Mouse (Mus musculus) ES-Bruce4 (cell line): ENCODE results near the gene Fbxo48. TPM values are rescaled to one million over a fixed set of nuclear protein-coding genes. Genes with fewer than 3 reads are reported as not detected.

Experiments used
- H3K27ac ChIP-seq: 2 replicates; pipeline ENCODE4 v1.5.1; 2012; ENCODE audit warnings: low read length, inconsistent platforms; ENCODE audit not compliant: insufficient read depth
- H3K27me3 ChIP-seq: 2 replicates; pipeline ENCODE4 v1.6.1; 2012; ENCODE audit warnings: mild to moderate bottlenecking, low read length, inconsistent platforms; ENCODE audit not compliant: control insufficient read depth, poor library complexity, insufficient read depth, severe bottlenecking
- H3K36me3 ChIP-seq: 2 replicates; pipeline ENCODE4 v1.6.1; 2012; ENCODE audit warnings: inconsistent platforms, mild to moderate bottlenecking, low read length, moderate library complexity; ENCODE audit not compliant: control insufficient read depth, poor library complexity, insufficient read depth, severe bottlenecking
- H3K4me1 ChIP-seq: one replicate; pipeline ENCODE4 v1.8.1; 2011; ENCODE audit warnings: low read length; ENCODE audit not compliant: control insufficient read depth, insufficient read depth
- H3K4me3 ChIP-seq: 2 replicates; pipeline ENCODE4 v1.5.1; 2011; ENCODE audit warnings: low read depth, mild to moderate bottlenecking, low read length
- H3K9ac ChIP-seq: 2 replicates; pipeline ENCODE4 v1.6.1; 2012; ENCODE audit warnings: low read depth, mild to moderate bottlenecking, inconsistent platforms; ENCODE audit not compliant: poor library complexity, severe bottlenecking
- H3K9me3 ChIP-seq: replicated peaks from 2 replicates; pipeline ENCODE4 v1.6.1; 2012; ENCODE audit warnings: mild to moderate bottlenecking, low read length, inconsistent platforms; ENCODE audit not compliant: control insufficient read depth, poor library complexity, insufficient read depth, severe bottlenecking
- CTCF ChIP-seq: IDR thresholded peaks from one replicate; pipeline ENCODE4 v1.8.1; 2011; ENCODE audit warnings: low read depth, low read length
- EP300 ChIP-seq: IDR thresholded peaks from 2 replicates; pipeline ENCODE4 v1.6.1; 2011; ENCODE audit warnings: low read depth, low read length; ENCODE audit not compliant: insufficient read depth
- POLR2A ChIP-seq: IDR thresholded peaks from one replicate; pipeline ENCODE4 v1.8.1; 2011; ENCODE audit warnings: low read length; ENCODE audit not compliant: insufficient read depth
- polyA plus RNA-seq: library from polyadenylated mRNA; stranded (reverse); fragments of >200 nt; gene quantifications from 2 replicates; pipeline ENCODE4 v1.2.4, GENCODE M21; 2011; ENCODE audit warnings: low read depth; ENCODE audit not compliant: missing spikeins, insufficient read depth, insufficient read length

The Fbxo48 gene
- polyA plus RNA-seq, 1 experiment, result 4.6 TPM

DNA sequence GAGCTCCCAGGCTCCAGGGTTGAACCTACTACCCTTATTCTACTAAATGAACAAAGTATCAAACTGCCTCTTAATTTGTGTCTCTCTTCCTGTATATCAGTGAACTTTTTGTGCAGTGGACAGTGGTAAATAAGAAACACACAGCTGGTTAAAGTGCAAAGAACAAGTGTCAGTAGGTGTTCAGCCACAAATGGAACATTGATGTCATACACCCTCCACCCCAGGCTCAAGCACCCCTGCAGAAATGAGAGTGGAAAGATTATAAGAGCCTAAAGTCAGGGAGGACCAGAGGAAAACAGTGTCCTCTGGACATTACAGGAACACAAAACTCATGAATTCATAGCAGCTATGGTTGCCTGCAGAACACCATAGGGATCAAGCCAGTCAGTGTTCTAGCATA is 45.6 kb downstream of the Fbxo48 start:
- Histone ChIP-seq H3K27ac (no peak overlapping the region), H3K9me3 (no peaks in the 10 kb centered on the region), H3K9ac (no peak overlapping the region), H3K4me1 (no peaks in the 10 kb centered on the region), H3K27me3 (no peaks in the 10 kb centered on the region), H3K36me3 (no peaks in the 10 kb centered on the region), H3K4me3 (no peak overlapping the region)
- TF ChIP-seq EP300, result no peak
- TF ChIP-seq CTCF, result no peak
- no peak for TF ChIP-seq POLR2A

- Histone ChIP-seq H3K9ac (no peak overlapping the region), H3K36me3 (no peaks in the 10 kb centered on the region), H3K9me3 (no peaks in the 10 kb centered on the region), H3K4me1 (no peaks in the 10 kb centered on the region), H3K27ac (no peak overlapping the region), H3K4me3 (no peak overlapping the region), H3K27me3 (no peaks in the 10 kb centered on the region)
- no peak for TF ChIP-seq EP300
- no peak for TF ChIP-seq CTCF
- no peak for TF ChIP-seq POLR2A
Measured at GRCm38 (mm10) chr11:16997465-16997864, 46.3 kb downstream of the Fbxo48 start.

DNA sequence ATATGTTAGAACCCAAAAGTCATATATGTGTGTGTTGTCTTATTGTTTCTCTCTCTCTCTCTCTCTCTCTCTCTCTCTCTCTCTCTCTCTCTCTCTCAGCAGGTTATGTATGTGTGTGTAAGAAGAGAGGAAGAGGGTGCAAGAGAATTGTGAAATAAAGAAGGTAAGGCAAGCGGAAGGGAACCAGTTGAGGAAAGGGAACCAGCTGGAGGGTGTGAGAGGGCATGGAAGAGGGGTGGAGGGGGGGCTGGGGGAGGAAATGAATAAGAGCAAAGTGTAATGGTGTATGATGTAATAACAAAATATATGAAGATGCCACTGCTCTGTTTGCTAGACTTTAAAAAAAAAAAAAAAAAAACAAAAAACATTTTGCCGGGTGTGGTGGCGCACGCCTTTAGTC is 48.2 kb downstream of the Fbxo48 start:
- H3K27ac ChIP-seq, result no peak overlapping the region
- no peaks in the 10 kb centered on the region for H3K27me3 ChIP-seq
- H3K4me1 ChIP-seq, result no peaks in the 10 kb centered on the region
- no peak overlapping the region for H3K9ac ChIP-seq
- no peaks in the 10 kb centered on the region for H3K36me3 ChIP-seq
- TF ChIP-seq POLR2A (no peak), EP300 (no peak), CTCF (no peak)
- H3K4me3 ChIP-seq, result no peak overlapping the region
- no peaks in the 10 kb centered on the region for H3K9me3 ChIP-seq

DNA sequence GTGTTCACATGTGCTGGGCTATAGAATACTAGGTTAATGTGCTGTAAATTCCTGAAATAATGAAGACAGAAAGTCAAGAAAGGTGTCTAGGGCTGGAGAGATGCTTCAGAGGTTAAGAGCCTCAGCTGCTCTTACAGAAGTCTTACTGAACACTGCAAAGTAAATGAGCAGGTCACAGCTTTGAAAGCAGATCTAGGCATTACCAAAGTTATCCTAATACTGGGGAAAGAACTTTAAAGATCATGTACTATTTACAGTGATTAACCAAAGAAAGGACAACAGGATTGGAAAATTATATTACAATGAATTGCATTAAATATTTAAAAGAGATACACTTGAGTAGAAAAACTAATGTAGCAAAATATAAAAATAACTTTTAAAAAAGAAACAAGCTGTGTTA is 48.8 kb downstream of the Fbxo48 start:
- Histone ChIP-seq H3K36me3 (no peaks in the 10 kb centered on the region), H3K27ac (no peak overlapping the region), H3K4me1 (no peaks in the 10 kb centered on the region), H3K4me3 (no peak overlapping the region), H3K9ac (no peak overlapping the region), H3K9me3 (no peaks in the 10 kb centered on the region), H3K27me3 (no peaks in the 10 kb centered on the region)
- TF ChIP-seq EP300 (no peak), POLR2A (no peak), CTCF (no peak)

- H3K9me3 ChIP-seq, result no peaks in the 10 kb centered on the region
- TF ChIP-seq EP300 (no peak), CTCF (no peak), POLR2A (no peak)
Measured at GRCm38 (mm10) chr11:17000353-17001334, 49.5 kb downstream of the Fbxo48 start.

DNA sequence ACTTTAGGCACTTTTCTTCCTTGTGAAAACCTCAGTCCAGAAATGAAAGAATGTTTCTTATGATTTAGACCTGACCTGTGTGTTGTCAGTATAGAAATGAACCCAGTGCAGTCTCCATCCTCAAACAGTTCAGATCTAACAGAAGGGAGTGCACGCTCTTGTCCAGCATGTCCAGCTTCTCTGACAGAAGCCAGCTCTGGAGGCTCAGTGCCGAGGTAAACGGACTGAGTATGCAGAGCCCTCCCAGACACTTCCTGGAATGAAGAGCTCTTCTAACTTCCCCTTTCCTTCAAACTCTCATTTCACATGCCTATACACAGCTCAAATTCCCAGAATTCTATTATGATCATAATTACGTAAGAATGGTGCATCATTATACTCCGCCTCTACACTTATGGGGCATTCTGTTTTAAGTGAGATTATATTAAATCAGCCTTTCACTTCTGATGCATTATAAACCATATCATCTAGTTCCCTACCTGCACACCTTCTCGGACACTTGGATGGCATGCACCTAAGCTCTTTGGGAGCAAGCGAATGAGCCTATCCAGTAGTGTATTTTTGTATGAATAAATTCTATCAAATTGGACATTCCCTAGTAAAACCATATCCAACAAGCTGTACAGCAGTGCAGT is 51.7 kb downstream of the Fbxo48 start:
- Histone ChIP-seq H3K4me1 (no peaks in the 10 kb centered on the region), H3K9me3 (no peaks in the 10 kb centered on the region), H3K27ac (no peak overlapping the region), H3K9ac (no peak overlapping the region), H3K27me3 (no peaks in the 10 kb centered on the region), H3K36me3 (no peaks in the 10 kb centered on the region), H3K4me3 (no peak overlapping the region)
- TF ChIP-seq POLR2A, result no peak
- no peak for TF ChIP-seq CTCF
- TF ChIP-seq EP300, result no peak

More at GRCm38 (mm10) chr11:17000353-17001334, 49.5 kb downstream of the Fbxo48 start:
- Histone ChIP-seq H3K27me3 (no peaks in the 10 kb centered on the region), H3K36me3 (no peaks in the 10 kb centered on the region), H3K4me3 (no peak overlapping the region), H3K9ac (no peak overlapping the region), H3K27ac (no peak overlapping the region), H3K4me1 (no peaks in the 10 kb centered on the region)
